Mouse (Mus musculus): Measurements from ENCODE around the gene Chst15. TPM values are rescaled to one million over a fixed set of nuclear protein-coding genes. Genes with fewer than 3 reads are reported as not detected.

Gene Chst15
- polyA plus RNA-seq, 1 experiment from 2014 or later = 17.1 TPM

GRCm38 (mm10) chr7:132204073-132204612, 112.9 kb downstream of the Chst15 start:
- no peak overlapping the region for H3K27ac ChIP-seq (replicated peaks)
- H3K4me3 ChIP-seq (replicated peaks) = no peak overlapping the region
- ATAC-seq (ENCODE audit: low FRiP score) = no peak
- WGBS = 56% methylated on average over 1 of the region's 1 CpGs
- no peaks in the 10 kb centered on the region for H3K36me3 ChIP-seq
- H3K9me3 ChIP-seq (replicated peaks) = no peaks in the 10 kb centered on the region
- no peaks in the 10 kb centered on the region for H3K4me1 ChIP-seq
- H3K9ac ChIP-seq (replicated peaks) = no peak overlapping the region
- no peaks in the 10 kb centered on the region for H3K27me3 ChIP-seq (replicated peaks)
- H3K4me2 ChIP-seq = no peak overlapping the region

- Histone ChIP-seq H3K27me3 (replicated peaks) (no peaks in the 10 kb centered on the region), H3K4me1 (no peaks in the 10 kb centered on the region), H3K4me2 (no peak overlapping the region), H3K4me3 (replicated peaks) (no peak overlapping the region), H3K36me3 (no peaks in the 10 kb centered on the region), H3K27ac (replicated peaks) (no peak overlapping the region), H3K9me3 (replicated peaks) (no peaks in the 10 kb centered on the region), H3K9ac (replicated peaks) (no peak overlapping the region)
- WGBS = 43% methylated on average over 6 of the region's 6 CpGs
- ATAC-seq (ENCODE audit: low FRiP score) = no peak
Observed at GRCm38 (mm10) chr7:132199686-132200085, 117.3 kb downstream of the Chst15 start.

- no peaks in the 10 kb centered on the region for H3K36me3 ChIP-seq
- H3K4me1 ChIP-seq = no peaks in the 10 kb centered on the region
- H3K9me3 ChIP-seq (replicated peaks) = no peaks in the 10 kb centered on the region
- H3K4me2 ChIP-seq = no peak overlapping the region
- no peak overlapping the region for H3K9ac ChIP-seq (replicated peaks)
- ATAC-seq (ENCODE audit: low FRiP score) = no peak
- no peak overlapping the region for H3K4me3 ChIP-seq (replicated peaks)
- no peaks in the 10 kb centered on the region for H3K27me3 ChIP-seq (replicated peaks)
- WGBS = 85% methylated on average over 1 of the region's 1 CpGs
- H3K27ac ChIP-seq (replicated peaks) = no peak overlapping the region
Observed at GRCm38 (mm10) chr7:132198806-132199205, 118.2 kb downstream of the Chst15 start.

- no peaks in the 10 kb centered on the region for H3K4me1 ChIP-seq
- ATAC-seq (ENCODE audit: low FRiP score) = no peak
Observed at GRCm38 (mm10) chr7:132197817-132198475, 119.1 kb downstream of the Chst15 start.

GRCm38 (mm10) chr7:132196581-132196980, 120.4 kb downstream of the Chst15 start:
- H3K4me1 ChIP-seq = no peaks in the 10 kb centered on the region
- no peak overlapping the region for H3K4me3 ChIP-seq (replicated peaks)
- no peaks in the 10 kb centered on the region for H3K9me3 ChIP-seq (replicated peaks)
- no peak overlapping the region for H3K9ac ChIP-seq (replicated peaks)
- 0 out of 2 replicates have a peak, but pooled peaks cover 2% of the 10 kb centered on the region for H3K27me3 ChIP-seq (replicated peaks)
- ATAC-seq (ENCODE audit: low FRiP score) = no peak
- no peaks in the 10 kb centered on the region for H3K36me3 ChIP-seq
- H3K27ac ChIP-seq (replicated peaks) = no peak overlapping the region
- WGBS = 95% methylated on average over 1 of the region's 1 CpGs
- no peak overlapping the region for H3K4me2 ChIP-seq

More at GRCm38 (mm10) chr7:132197817-132198475, 119.1 kb downstream of the Chst15 start:
- H3K36me3 ChIP-seq = no peaks in the 10 kb centered on the region
- no peaks in the 10 kb centered on the region for H3K27me3 ChIP-seq (replicated peaks)
- H3K27ac ChIP-seq (replicated peaks) = no peak overlapping the region
- no peak overlapping the region for H3K4me2 ChIP-seq
- no peak overlapping the region for H3K4me3 ChIP-seq (replicated peaks)
- WGBS = 53% methylated on average over 7 of the region's 7 CpGs
- no peaks in the 10 kb centered on the region for H3K9me3 ChIP-seq (replicated peaks)
- no peak overlapping the region for H3K9ac ChIP-seq (replicated peaks)

- no peak overlapping the region for H3K4me3 ChIP-seq (replicated peaks)
- no peaks in the 10 kb centered on the region for H3K9me3 ChIP-seq (replicated peaks)
- H3K4me2 ChIP-seq = no peak overlapping the region
- no peaks in the 10 kb centered on the region for H3K36me3 ChIP-seq
- no peak for ATAC-seq (ENCODE audit: low FRiP score)
- 0 out of 2 replicates have a peak, but pooled peaks cover 2% of the 10 kb centered on the region for H3K27me3 ChIP-seq (replicated peaks)
- H3K4me1 ChIP-seq = no peaks in the 10 kb centered on the region
- H3K9ac ChIP-seq (replicated peaks) = no peak overlapping the region
- WGBS = 91% methylated on average over 2 of the region's 2 CpGs
- H3K27ac ChIP-seq (replicated peaks) = no peak overlapping the region
Observed at GRCm38 (mm10) chr7:132193606-132194005, 123.4 kb downstream of the Chst15 start.

- H3K9me3 ChIP-seq (replicated peaks) = no peaks in the 10 kb centered on the region
- no peak overlapping the region for H3K4me3 ChIP-seq (replicated peaks)
- ATAC-seq (ENCODE audit: low FRiP score) = no peak
- H3K27me3 ChIP-seq (replicated peaks) = 0 out of 2 replicates have a peak, but pooled peaks cover 1% of the 10 kb centered on the region
- H3K27ac ChIP-seq (replicated peaks) = no peak overlapping the region
- H3K9ac ChIP-seq (replicated peaks) = no peak overlapping the region
- peaks cover 14% of the 10 kb centered on the region for H3K4me1 ChIP-seq
- H3K36me3 ChIP-seq = no peaks in the 10 kb centered on the region
- no peak overlapping the region for H3K4me2 ChIP-seq
- whole genome bisulfite sequencing = 86% methylated on average over 3 of the region's 3 CpGs
Observed at GRCm38 (mm10) chr7:132187456-132187855, 129.6 kb downstream of the Chst15 start.

Other genes with a start within 250 kb of the Chst15 start
- gene Cpxm2, start 162.5 kb downstream of the Chst15 start, polyA plus RNA-seq (2015; fragmentation: Nextera tagmentation; extraction: Ambion mirVana) = 1.3 and 1.4 TPM in 2 replicates

All from neural tube, embryonic 15.5 days (tissue).